Mouse (Mus musculus): ENCODE measurements around the gene Phf24. TPM values are rescaled to one million over a fixed set of nuclear protein-coding genes. Genes with fewer than 3 reads are reported as not detected.

Phf24 gene
- polyA plus RNA-seq, 1 experiment from 2014 or later, result 0.06 TPM

- no peak overlapping the region for H3K9ac ChIP-seq (ENCODE audit: low read depth, low read length)
- no peaks in the 10 kb centered on the region for H3K36me3 ChIP-seq (ENCODE audit: control insufficient read depth, insufficient read depth)
- H3K27ac ChIP-seq (ENCODE audit: low read length), result no peak overlapping the region
- WGBS (ENCODE audit: insufficient replicate concordance), result 28% methylated on average over 9 of the region's 9 CpGs
- H3K4me3 ChIP-seq (ENCODE audit: low read depth, low read length), result no peak overlapping the region
- H3K27me3 ChIP-seq (ENCODE audit: control insufficient read depth, insufficient read depth, low read depth, low read length), result no peaks in the 10 kb centered on the region; the same call in 1 of the 2 replicates
- no peaks in the 10 kb centered on the region for H3K9me3 ChIP-seq (replicated peaks; ENCODE audit: control insufficient read depth, low read length)
- peaks cover 6% of the 10 kb centered on the region for H3K4me1 ChIP-seq (ENCODE audit: control insufficient read depth, low read depth, low read length)
- 0 out of 2 replicates have a peak, but pooled peaks have one; percentile 32 for ATAC-seq (ENCODE audit: low read depth)
- H3K4me2 ChIP-seq (ENCODE audit: low read depth, low read length), result no peak overlapping the region
Observed at GRCm38 (mm10) chr4:42902174-42902573, 14.3 kb upstream of the Phf24 start.

GRCm38 (mm10) chr4:42902730-42903129 lies 13.7 kb upstream of the Phf24 start:
- H3K4me3 ChIP-seq (ENCODE audit: low read depth, low read length), result no peak overlapping the region
- H3K27me3 ChIP-seq (ENCODE audit: control insufficient read depth, insufficient read depth, low read depth, low read length), result no peaks in the 10 kb centered on the region; the same call in 1 of the 2 replicates
- no peak overlapping the region for H3K4me2 ChIP-seq (ENCODE audit: low read depth, low read length)
- no peak for ATAC-seq (ENCODE audit: low read depth)
- no peaks in the 10 kb centered on the region for H3K9me3 ChIP-seq (replicated peaks; ENCODE audit: control insufficient read depth, low read length)
- peaks cover 6% of the 10 kb centered on the region for H3K4me1 ChIP-seq (ENCODE audit: control insufficient read depth, low read depth, low read length)
- H3K27ac ChIP-seq (ENCODE audit: low read length), result no peak overlapping the region
- no peak overlapping the region for H3K9ac ChIP-seq (ENCODE audit: low read depth, low read length)
- H3K36me3 ChIP-seq (ENCODE audit: control insufficient read depth, insufficient read depth), result no peaks in the 10 kb centered on the region
- 73% methylated on average over 5 of the region's 5 CpGs for WGBS (ENCODE audit: insufficient replicate concordance)

GRCm38 (mm10) chr4:42903942-42904341 lies 12.5 kb upstream of the Phf24 start:
- Histone ChIP-seq H3K9me3 (replicated peaks; ENCODE audit: control insufficient read depth, low read length) (no peaks in the 10 kb centered on the region), H3K36me3 (ENCODE audit: control insufficient read depth, insufficient read depth) (no peaks in the 10 kb centered on the region), H3K27ac (ENCODE audit: low read length) (no peak overlapping the region), H3K4me1 (ENCODE audit: control insufficient read depth, low read depth, low read length) (peaks cover 6% of the 10 kb centered on the region), H3K9ac (ENCODE audit: low read depth, low read length) (no peak overlapping the region), H3K27me3 (ENCODE audit: control insufficient read depth, insufficient read depth, low read depth, low read length) (no peaks in the 10 kb centered on the region; the same call in 1 of the 2 replicates), H3K4me3 (ENCODE audit: low read depth, low read length) (no peak overlapping the region), H3K4me2 (ENCODE audit: low read depth, low read length) (no peak overlapping the region)
- peak; percentile 24; the same call in 1 of the 2 replicates for ATAC-seq (ENCODE audit: low read depth)
- WGBS (ENCODE audit: insufficient replicate concordance), result 9% methylated on average over 1 of the region's 1 CpGs

- no peak for ATAC-seq (ENCODE audit: low read depth)
- 75% methylated on average over 3 of the region's 3 CpGs for WGBS (ENCODE audit: insufficient replicate concordance)
- no peak overlapping the region for H3K4me3 ChIP-seq (ENCODE audit: low read depth, low read length)
- H3K4me2 ChIP-seq (ENCODE audit: low read depth, low read length), result no peak overlapping the region
- H3K27ac ChIP-seq (ENCODE audit: low read length), result no peak overlapping the region
- no peaks in the 10 kb centered on the region; the same call in 1 of the 2 replicates for H3K27me3 ChIP-seq (ENCODE audit: control insufficient read depth, insufficient read depth, low read depth, low read length)
- H3K36me3 ChIP-seq (ENCODE audit: control insufficient read depth, insufficient read depth), result no peaks in the 10 kb centered on the region
- H3K4me1 ChIP-seq (ENCODE audit: control insufficient read depth, low read depth, low read length), result peaks cover 6% of the 10 kb centered on the region
- no peaks in the 10 kb centered on the region for H3K9me3 ChIP-seq (replicated peaks; ENCODE audit: control insufficient read depth, low read length)
- no peak overlapping the region for H3K9ac ChIP-seq (ENCODE audit: low read depth, low read length)
Observed at GRCm38 (mm10) chr4:42904523-42904922, 11.9 kb upstream of the Phf24 start.

- H3K4me1 ChIP-seq (ENCODE audit: control insufficient read depth, low read depth, low read length), result peaks cover 6% of the 10 kb centered on the region
- no peaks in the 10 kb centered on the region; the same call in 1 of the 2 replicates for H3K27me3 ChIP-seq (ENCODE audit: control insufficient read depth, insufficient read depth, low read depth, low read length)
- no peak overlapping the region for H3K9ac ChIP-seq (ENCODE audit: low read depth, low read length)
- H3K9me3 ChIP-seq (replicated peaks; ENCODE audit: control insufficient read depth, low read length), result no peaks in the 10 kb centered on the region
- 74% methylated on average over 6 of the region's 6 CpGs for WGBS (ENCODE audit: insufficient replicate concordance)
- H3K4me2 ChIP-seq (ENCODE audit: low read depth, low read length), result no peak overlapping the region
- no peaks in the 10 kb centered on the region for H3K36me3 ChIP-seq (ENCODE audit: control insufficient read depth, insufficient read depth)
- H3K27ac ChIP-seq (ENCODE audit: low read length), result no peak overlapping the region
- no peak overlapping the region for H3K4me3 ChIP-seq (ENCODE audit: low read depth, low read length)
- no peak for ATAC-seq (ENCODE audit: low read depth)
Observed at GRCm38 (mm10) chr4:42904966-42905365, 11.5 kb upstream of the Phf24 start.

GRCm38 (mm10) chr4:42913391-42913790 lies 3.1 kb upstream of the Phf24 start:
- no peak overlapping the region for H3K4me2 ChIP-seq (ENCODE audit: low read depth, low read length)
- H3K9me3 ChIP-seq (replicated peaks; ENCODE audit: control insufficient read depth, low read length), result no peaks in the 10 kb centered on the region
- peaks cover 49% of the 10 kb centered on the region for H3K27me3 ChIP-seq (ENCODE audit: control insufficient read depth, insufficient read depth, low read depth, low read length)
- no peaks in the 10 kb centered on the region for H3K4me1 ChIP-seq (ENCODE audit: control insufficient read depth, low read depth, low read length)
- ATAC-seq (ENCODE audit: low read depth), result no peak
- 24% methylated on average over 10 of the region's 10 CpGs for WGBS (ENCODE audit: insufficient replicate concordance)
- no peaks in the 10 kb centered on the region for H3K36me3 ChIP-seq (ENCODE audit: control insufficient read depth, insufficient read depth)
- no peak overlapping the region for H3K4me3 ChIP-seq (ENCODE audit: low read depth, low read length)
- H3K27ac ChIP-seq (ENCODE audit: low read length), result no peak overlapping the region
- H3K9ac ChIP-seq (ENCODE audit: low read depth, low read length), result no peak overlapping the region

- peaks cover 57% of the 10 kb centered on the region for H3K27me3 ChIP-seq (ENCODE audit: control insufficient read depth, insufficient read depth, low read depth, low read length)
- H3K9me3 ChIP-seq (replicated peaks; ENCODE audit: control insufficient read depth, low read length), result no peaks in the 10 kb centered on the region
- no peak for ATAC-seq (ENCODE audit: low read depth)
Observed at GRCm38 (mm10) chr4:42915311-42915710, 1.1 kb upstream of the Phf24 start.

GRCm38 (mm10) chr4:42915966-42916365 lies 494 bp upstream of the Phf24 start:
- Histone ChIP-seq H3K4me1 (ENCODE audit: control insufficient read depth, low read depth, low read length) (no peaks in the 10 kb centered on the region), H3K27me3 (ENCODE audit: control insufficient read depth, insufficient read depth, low read depth, low read length) (peaks cover 57% of the 10 kb centered on the region), H3K4me3 (ENCODE audit: low read depth, low read length) (no peak overlapping the region), H3K9ac (ENCODE audit: low read depth, low read length) (no peak overlapping the region), H3K9me3 (replicated peaks; ENCODE audit: control insufficient read depth, low read length) (no peaks in the 10 kb centered on the region), H3K27ac (ENCODE audit: low read length) (no peak overlapping the region), H3K4me2 (ENCODE audit: low read depth, low read length) (no peak overlapping the region), H3K36me3 (ENCODE audit: control insufficient read depth, insufficient read depth) (no peaks in the 10 kb centered on the region)
- WGBS (ENCODE audit: insufficient replicate concordance), result 73% methylated on average over 1 of the region's 1 CpGs
- ATAC-seq (ENCODE audit: low read depth), result no peak

More at GRCm38 (mm10) chr4:42915311-42915710, 1.1 kb upstream of the Phf24 start:
- Histone ChIP-seq H3K9ac (ENCODE audit: low read depth, low read length) (no peak overlapping the region), H3K36me3 (ENCODE audit: control insufficient read depth, insufficient read depth) (no peaks in the 10 kb centered on the region), H3K4me2 (ENCODE audit: low read depth, low read length) (no peak overlapping the region), H3K4me1 (ENCODE audit: control insufficient read depth, low read depth, low read length) (no peaks in the 10 kb centered on the region), H3K4me3 (ENCODE audit: low read depth, low read length) (no peak overlapping the region), H3K27ac (ENCODE audit: low read length) (no peak overlapping the region)
- WGBS (ENCODE audit: insufficient replicate concordance), result 60% methylated on average over 12 of the region's 12 CpGs

- Histone ChIP-seq H3K9me3 (replicated peaks; ENCODE audit: control insufficient read depth, low read length) (no peaks in the 10 kb centered on the region), H3K4me3 (ENCODE audit: low read depth, low read length) (peak overlapping the region; percentile 56), H3K36me3 (ENCODE audit: control insufficient read depth, insufficient read depth) (no peaks in the 10 kb centered on the region), H3K9ac (ENCODE audit: low read depth, low read length) (peak overlapping the region; percentile 38; the same call in 1 of the 2 replicates), H3K4me1 (ENCODE audit: control insufficient read depth, low read depth, low read length) (no peaks in the 10 kb centered on the region), H3K27ac (ENCODE audit: low read length) (no peak overlapping the region), H3K4me2 (ENCODE audit: low read depth, low read length) (peak overlapping the region; percentile 61), H3K27me3 (ENCODE audit: control insufficient read depth, insufficient read depth, low read depth, low read length) (peaks cover 58% of the 10 kb centered on the region)
- WGBS (ENCODE audit: insufficient replicate concordance), result 2% methylated on average over 25 of the region's 26 CpGs
- ATAC-seq (ENCODE audit: low read depth), result no peak
Observed at GRCm38 (mm10) chr4:42917402-42917774, 928 bp downstream of the Phf24 start.

All from liver, embryonic 16.5 days (tissue).